Mouse (Mus musculus) 3134 (cell line): ENCODE measurements at regions not wholly inside any gene's neighbourhood (a gene's known extent, or its start where the extent isn't known, plus 50 kb on each side); places are given as distances from the start of the nearest gene placed in this dataset.
A peak's percentile ranks its signal among the peaks of the same experiment; 100 is the strongest.

Source experiments
- DNase-seq: peaks from one replicate; pipeline ENCODE4 v3.0.0-alpha.2; 2011; ENCODE audit warnings: low spot score; ENCODE audit not compliant: insufficient read length; ENCODE audit errors: extremely low read depth

- DNase-seq: no peak
These were observed 244.8 kb downstream of the Rpl36a-ps1 start for GRCm38 (mm10) chr14:98749086-98750027.

- DNase-seq: no peak
These were observed 246.9 kb downstream of the Rpl36a-ps1 start for GRCm38 (mm10) chr14:98747159-98747775.

- no peak for DNase-seq
These were observed 263.7 kb downstream of the Rpl36a-ps1 start for GRCm38 (mm10) chr14:98730375-98730774.

- no peak for DNase-seq
These were observed 265.3 kb downstream of the Rpl36a-ps1 start for GRCm38 (mm10) chr14:98728863-98729262.

GRCm38 (mm10) chr14:98722481-98722880, 271.6 kb downstream of the Rpl36a-ps1 start:
- DNase-seq: no peak

GRCm38 (mm10) chr14:98721033-98721432, 273.1 kb downstream of the Rpl36a-ps1 start:
- DNase-seq: no peak

GRCm38 (mm10) chr14:98708045-98708444, 286.1 kb downstream of the Rpl36a-ps1 start:
- no peak for DNase-seq

- DNase-seq: no peak
These were observed 286.5 kb downstream of the Rpl36a-ps1 start for GRCm38 (mm10) chr14:98707574-98707973.

- DNase-seq: no peak
These were observed 290.8 kb downstream of the Rpl36a-ps1 start for GRCm38 (mm10) chr14:98703289-98703688.

GRCm38 (mm10) chr14:98656533-98656932, 337.6 kb downstream of the Rpl36a-ps1 start:
- no peak for DNase-seq

GRCm38 (mm10) chr14:98654191-98654809, 339.8 kb downstream of the Rpl36a-ps1 start:
- no peak for DNase-seq

- no peak for DNase-seq
These were observed 342.9 kb downstream of the Rpl36a-ps1 start for GRCm38 (mm10) chr14:98651221-98651620.

- no peak for DNase-seq
These were observed 343.6 kb downstream of the Rpl36a-ps1 start for GRCm38 (mm10) chr14:98650520-98650919.

- DNase-seq: no peak
These were observed 346.5 kb downstream of the Rpl36a-ps1 start for GRCm38 (mm10) chr14:98647614-98648013.

- DNase-seq: no peak
These were observed 350.4 kb downstream of the Rpl36a-ps1 start for GRCm38 (mm10) chr14:98643756-98644155.

- no peak for DNase-seq
These were observed 351.3 kb downstream of the Rpl36a-ps1 start for GRCm38 (mm10) chr14:98642661-98643331.

GRCm38 (mm10) chr14:98629026-98629425, 365.1 kb downstream of the Rpl36a-ps1 start:
- DNase-seq: no peak

GRCm38 (mm10) chr14:98626476-98626875, 367.6 kb downstream of the Rpl36a-ps1 start:
- peak; percentile 46 for DNase-seq

- DNase-seq: no peak
These were observed 368.3 kb downstream of the Rpl36a-ps1 start for GRCm38 (mm10) chr14:98625867-98626266.

GRCm38 (mm10) chr14:98605772-98606171, 388.3 kb downstream of the Rpl36a-ps1 start:
- DNase-seq: no peak

- no peak for DNase-seq
These were observed 397.9 kb downstream of the Rpl36a-ps1 start for GRCm38 (mm10) chr14:98596252-98596651.
